Mouse (Mus musculus) gastrocnemius, postnatal 10 days (tissue): ENCODE measurements at regions not wholly inside any gene's neighbourhood (a gene's known extent, or its start where the extent isn't known, plus 50 kb on each side); places are given as distances from the start of the nearest gene placed in this dataset.
"Not testable (repeated sequence)": the region's sequence is repeated elsewhere in the genome, so short reads cannot be mapped to it uniquely, and the experiment has no call there.

Experiments
- DNase-seq: peaks from one replicate; pipeline ENCODE4 v3.0.0; 2021; ENCODE audit warnings: mixed read lengths

DNA sequence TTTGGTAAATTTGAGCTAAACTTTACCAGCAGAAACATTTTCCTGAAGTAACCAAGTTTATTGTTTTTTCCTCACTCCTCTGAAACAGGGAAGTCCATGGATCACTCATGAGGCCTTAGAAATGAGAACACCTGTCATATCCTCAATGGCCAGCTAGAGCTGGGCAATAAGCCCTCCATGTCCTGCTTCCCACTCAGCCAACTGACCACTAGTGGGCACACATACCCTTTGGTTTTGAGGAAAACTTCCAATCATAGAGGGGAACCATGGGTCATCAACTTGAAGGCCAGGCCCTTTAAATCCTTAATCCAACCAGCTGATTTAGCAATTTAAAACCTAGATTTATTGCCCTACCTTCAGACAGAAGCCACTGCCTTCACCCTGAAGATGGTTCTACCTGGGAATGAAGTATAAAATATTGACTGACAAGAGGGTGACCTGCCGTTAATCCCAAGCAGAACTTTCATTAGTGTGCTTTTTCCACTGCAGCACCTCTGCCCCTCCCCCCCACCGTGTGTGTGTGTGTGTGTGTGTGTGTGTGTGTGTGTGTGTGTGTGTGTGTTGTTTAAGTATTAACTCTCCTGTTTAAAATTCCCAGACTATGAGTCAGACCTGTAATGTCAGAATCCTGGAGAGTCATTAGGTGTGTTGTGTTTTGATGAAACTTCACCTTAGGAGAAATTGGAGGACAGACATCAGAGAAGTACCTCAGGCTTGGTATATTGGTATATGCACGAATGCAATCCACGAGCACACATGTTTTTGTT lies 312.3 kb downstream of the Hdgfl1 start:
- DNase-seq, result no peak

DNA sequence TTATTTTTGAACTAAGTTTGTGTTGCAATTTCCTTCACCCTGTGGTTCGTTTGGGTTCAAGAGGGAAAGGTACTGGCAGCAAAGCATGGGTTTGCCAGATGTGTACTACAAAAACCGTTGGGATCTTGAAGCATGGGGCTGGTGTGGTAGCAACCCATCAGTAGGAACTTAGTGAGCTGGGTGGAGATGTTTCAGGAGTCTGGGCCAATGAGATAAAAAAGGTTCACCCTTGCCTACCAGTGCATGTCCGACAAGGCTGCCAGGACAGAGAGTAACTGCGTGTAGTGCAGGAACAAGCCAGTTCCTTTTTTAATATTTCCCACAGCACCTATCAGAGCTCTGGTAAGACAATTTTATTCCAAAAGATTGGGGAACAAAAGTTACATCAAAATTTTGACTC lies 343.3 kb downstream of the Hdgfl1 start:
- no peak for DNase-seq

DNA sequence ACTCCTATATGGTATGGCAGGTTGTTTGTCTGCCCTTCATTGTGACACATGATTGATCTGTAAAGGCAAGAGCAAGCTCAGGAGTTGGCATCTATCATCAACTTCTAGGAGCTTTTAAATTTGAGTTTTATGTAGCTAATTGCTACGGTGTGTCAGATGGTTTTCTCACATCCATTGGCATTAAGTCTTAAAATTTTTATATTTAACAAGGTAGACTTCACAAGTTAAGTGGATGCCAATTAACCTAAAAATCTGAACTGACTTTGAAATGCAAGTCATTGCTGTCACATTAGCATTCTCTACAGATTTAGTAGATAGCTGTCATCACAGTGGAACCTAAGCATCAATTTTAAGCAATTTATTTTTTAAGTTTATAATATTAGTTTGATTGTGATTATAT lies 345.5 kb downstream of the Hdgfl1 start:
- no peak for DNase-seq

DNA sequence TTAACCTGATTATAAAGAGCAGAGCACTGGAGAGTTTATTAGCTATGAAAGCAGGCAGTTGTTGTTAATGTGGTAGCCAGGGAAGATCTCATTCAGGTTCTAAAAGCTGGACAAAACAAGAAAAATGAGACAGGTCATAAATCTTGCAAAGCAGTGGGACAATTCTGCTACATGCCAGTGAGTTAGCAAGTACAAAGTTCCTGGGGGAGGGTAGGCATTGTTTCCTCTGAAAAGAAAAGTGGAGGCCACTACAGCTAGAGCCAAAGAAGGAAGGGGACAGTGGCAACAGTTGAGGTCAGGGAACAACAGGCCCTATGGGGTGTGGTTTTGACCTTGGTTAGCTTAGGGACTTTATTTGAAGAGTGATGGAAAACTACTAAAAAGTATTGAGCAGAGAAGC lies 364.2 kb downstream of the Hdgfl1 start:
- no peak for DNase-seq

DNA sequence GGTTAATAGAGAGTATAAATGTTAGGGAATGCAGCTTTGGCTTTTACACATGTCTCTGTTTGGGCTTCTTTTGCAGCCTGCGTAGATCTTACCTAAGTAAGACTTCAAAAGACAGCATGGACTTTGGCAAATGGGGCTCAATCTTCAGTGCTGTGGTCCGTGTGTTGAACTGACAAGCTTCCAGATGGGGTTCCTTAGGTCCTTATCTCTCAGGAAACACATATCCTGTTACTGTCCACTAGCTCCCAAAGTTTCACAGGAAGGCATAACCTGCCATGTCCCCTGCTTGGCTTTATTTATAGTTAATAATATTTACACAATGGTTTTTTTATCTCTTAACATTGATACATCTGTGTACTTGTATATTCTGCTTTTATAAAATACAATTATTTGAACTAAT lies 365.3 kb downstream of the Hdgfl1 start:
- DNase-seq, result no peak

DNA sequence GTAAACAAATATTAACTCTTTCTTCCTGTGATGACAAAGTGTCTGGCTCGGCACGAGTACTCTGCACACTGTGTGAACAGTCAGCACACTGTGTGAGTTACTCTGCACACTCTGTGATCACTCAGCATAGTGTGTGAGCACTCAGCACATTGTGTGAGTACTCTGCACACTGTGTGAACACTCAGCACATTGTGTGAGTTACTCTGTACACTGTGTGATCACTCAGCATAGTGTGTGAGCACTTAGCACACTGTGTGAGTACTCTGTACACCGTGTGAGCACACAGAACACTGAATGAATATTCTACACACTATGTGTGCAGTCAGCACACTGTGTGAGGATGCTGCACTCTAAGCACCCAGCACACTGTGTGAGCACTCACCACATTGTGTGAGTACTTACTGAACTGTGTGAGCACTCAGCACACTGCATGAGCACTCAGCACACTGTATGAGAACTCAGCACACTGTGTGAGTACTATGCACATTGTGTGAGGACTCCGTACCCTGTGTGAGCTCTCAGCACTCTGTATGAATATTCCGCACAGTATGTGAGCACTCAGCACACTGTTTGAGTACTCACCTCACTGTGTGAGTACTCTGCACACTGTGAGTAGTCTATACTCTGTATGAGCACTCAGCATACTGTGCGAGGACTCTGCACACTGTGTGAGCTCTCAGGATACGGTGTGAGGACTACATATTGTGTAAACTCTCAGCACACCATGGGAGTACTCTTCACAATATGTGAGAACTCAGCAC lies 381.9 kb downstream of the Hdgfl1 start:
- no peak for DNase-seq

DNA sequence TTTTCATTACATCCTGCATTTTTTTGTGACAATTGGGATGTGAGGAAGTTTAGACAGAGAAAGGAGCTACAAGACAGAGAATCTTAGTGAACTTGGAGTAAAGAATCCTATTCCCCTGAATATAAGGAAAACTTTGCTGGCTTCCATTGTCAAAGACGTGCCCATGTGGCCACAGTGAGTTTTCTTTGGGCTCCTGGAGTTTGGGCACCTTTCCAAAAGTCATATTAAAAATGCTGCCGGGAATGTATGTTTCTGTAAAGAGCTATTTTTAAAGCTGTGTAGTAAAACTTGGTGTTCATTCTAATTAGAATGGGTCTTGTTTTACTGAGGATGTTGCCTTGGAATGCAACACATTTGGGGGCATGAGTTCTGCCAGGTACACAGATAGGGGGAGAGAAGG lies 387.3 kb downstream of the Hdgfl1 start:
- no peak for DNase-seq

DNA sequence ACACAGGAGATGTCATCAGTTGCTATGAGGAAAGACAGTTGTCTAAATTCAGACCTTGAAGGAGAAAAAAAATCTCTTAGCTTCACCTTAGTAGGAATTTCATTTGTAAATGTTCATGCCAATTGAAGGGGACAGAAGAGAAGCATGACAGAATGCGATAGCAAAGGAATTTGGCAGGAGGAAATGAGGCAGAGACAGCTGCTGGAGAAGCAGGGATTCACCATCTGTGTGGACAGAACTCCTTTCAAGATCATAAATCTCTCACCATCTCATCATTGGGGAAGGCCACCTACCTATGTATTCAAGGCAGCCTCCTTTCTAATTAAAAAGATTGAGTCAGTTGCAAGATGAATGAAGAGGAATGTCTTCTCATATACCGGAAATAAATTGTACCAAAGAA lies 387.8 kb downstream of the Hdgfl1 start:
- DNase-seq, result no peak

DNA sequence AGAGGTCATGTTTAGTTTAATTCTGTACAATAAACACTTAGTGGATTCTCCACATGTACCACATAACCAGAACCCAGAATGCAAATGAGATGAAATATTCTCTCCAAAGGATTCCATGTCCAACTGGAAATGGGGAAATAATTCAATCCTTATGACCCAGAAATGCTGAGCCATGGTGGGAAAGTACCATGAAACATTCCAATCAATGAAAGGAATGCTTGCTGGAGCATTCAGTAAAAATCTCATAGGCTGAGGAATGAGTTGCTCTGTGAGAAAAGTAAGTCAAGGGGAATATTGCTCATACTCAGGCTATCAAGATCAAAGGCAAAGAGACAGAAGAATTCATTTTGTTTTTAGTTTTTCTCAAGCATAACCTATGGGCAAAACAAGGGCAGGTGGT lies 394.4 kb downstream of the Hdgfl1 start:
- DNase-seq, result no peak

DNA sequence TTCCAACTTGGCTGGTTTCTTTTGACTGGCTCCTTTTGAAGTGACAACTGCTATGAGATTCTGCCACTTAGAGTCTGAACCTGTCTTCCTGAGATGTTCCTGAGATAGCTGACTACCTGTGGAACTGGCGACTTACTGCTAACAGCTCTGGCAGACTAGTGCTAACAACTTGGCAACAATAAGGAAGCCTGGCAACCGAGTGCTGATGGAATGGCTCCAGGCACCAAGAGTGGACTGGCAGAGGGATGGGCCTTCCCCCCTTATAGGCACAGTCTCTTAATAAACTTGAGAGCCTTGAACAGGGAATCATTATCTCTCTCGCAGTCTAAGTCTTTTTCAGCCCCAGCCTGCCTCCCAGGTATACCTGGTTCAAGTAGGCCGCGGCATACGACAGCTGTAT lies 404.1 kb downstream of the Hdgfl1 start:
- not testable (repeated sequence) for DNase-seq

DNA sequence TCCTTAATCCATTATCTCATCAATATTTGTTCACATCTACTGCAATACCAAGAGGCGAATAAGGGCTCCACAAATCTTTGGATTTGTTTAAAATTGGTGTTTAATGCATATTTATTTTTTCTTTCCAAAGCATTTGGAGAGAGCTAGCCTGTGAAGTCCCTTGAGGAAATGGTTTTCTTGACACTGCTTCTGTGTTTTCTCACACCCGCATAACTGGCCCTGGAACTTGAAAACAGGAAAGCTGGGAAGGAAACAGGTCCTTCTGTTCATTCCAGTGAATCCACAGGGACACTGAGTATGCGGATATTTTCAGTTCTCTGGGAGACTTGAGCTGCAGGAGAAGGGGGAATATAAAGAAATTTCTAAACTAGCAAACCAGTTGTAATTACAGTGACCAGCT lies 413.6 kb downstream of the Hdgfl1 start:
- no peak for DNase-seq

DNA sequence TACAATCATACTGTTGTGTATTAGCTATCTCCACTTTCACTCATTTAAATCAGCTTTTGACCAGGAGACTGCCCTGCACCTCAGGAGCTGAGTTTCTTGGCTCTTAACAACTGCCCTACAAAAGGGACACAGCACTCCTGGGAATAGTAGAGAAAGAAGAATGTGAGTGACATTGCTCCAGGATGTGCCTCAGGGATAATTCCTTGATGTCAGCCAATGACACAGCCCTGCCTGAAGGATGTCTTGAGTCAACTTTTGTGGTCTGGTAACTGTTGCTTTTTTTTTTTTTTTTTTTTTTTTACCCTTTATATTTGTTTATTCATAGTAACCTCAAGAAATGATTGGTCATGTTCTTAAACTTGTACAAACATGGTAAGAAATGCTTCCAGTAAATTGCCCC lies 415.5 kb downstream of the Hdgfl1 start:
- DNase-seq, result no peak

DNA sequence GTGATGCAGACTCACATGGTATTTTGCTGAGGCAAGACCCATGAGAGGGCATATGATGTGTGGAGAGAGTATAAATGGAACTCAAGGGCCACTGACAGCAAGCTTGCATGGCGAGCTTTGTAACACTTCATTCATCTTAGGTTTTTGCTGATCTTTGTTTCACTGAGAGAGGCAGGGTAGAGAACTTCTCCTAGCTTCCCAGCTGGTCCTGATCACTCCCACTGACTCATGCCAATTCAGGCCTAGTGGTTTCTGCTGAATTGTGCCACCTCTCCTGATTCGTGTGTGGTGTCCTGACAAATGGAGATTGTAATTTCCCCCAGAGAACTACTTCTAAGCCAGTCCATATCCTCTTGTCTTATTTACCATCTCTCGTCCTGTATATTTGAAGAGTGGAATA lies 419.5 kb downstream of the Hdgfl1 start:
- no peak for DNase-seq

DNA sequence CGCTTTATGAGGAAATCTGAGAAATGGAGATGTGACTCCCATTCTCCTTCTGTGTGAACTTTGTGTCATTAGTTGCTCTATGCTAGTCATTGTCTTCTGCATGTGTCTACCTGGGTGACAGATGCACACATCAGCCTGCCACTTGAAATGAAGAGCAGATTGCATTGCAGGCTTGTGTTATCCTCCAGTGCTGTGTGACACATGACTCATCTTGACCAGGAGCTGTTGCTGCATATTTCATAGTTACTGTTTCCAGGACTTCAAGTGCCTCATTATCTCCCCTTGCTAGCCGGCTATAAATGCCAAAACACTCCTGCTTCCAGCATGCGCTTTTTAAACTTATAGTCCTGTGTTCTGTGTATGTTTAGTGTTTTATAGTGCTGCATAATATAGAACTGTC lies 431.2 kb downstream of the Hdgfl1 start:
- DNase-seq, result no peak

DNA sequence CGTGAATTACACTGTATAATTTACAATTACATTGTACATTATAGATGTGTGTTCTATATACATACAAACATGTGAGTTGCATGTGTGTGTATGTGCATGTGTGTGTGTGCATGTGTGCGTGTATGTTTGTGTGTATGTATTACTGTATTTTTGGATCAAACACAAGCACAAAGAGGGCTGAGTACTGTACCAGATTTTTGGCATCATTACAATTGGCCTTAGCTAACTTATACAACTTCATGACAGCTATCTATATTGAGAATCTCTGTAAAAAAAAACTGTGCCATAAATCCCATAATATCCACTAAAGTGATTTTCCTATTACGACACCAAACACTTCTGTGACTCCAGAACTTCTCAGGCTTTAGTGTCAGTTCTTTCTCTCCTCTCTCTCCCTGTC lies 444.9 kb downstream of the Hdgfl1 start:
- no peak for DNase-seq

DNA sequence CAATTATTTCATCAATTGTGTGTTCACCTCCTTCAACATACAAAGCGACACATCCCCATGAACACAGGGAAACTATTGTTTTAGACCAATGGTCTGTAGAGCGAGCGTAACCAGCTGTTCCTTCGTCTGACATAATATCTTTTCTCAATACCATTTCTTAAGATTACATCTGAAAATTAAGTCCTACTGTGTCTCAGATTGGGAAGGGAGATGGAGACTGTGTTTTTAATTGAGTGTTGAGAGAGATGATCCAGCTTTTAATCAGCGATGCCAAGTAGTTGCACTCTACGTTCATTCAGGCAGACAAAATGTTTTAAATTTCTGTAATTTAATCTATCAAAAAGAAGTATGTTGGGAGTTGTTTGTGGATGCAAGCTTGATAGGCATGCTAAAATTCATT lies 445.3 kb downstream of the Hdgfl1 start:
- DNase-seq, result no peak

DNA sequence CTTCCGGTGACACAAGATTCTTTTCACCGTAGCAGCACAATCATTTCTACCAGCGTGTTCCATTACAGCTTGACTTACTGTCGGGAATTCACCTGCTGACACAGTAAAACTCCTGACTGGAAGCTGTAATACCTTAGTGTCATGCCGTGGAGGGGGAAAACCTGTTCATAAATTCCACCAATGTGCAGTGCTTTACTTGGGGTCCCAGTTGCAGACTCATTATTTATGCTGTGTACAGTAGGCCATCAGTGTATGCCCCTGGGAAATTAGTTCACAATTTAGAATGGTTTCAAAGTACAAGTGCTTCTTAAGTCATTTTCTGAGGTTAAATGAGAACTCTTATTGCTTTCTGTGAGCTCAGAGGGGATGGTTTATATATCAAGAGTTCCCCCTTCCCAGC lies 451.4 kb downstream of the Hdgfl1 start:
- DNase-seq, result no peak

DNA sequence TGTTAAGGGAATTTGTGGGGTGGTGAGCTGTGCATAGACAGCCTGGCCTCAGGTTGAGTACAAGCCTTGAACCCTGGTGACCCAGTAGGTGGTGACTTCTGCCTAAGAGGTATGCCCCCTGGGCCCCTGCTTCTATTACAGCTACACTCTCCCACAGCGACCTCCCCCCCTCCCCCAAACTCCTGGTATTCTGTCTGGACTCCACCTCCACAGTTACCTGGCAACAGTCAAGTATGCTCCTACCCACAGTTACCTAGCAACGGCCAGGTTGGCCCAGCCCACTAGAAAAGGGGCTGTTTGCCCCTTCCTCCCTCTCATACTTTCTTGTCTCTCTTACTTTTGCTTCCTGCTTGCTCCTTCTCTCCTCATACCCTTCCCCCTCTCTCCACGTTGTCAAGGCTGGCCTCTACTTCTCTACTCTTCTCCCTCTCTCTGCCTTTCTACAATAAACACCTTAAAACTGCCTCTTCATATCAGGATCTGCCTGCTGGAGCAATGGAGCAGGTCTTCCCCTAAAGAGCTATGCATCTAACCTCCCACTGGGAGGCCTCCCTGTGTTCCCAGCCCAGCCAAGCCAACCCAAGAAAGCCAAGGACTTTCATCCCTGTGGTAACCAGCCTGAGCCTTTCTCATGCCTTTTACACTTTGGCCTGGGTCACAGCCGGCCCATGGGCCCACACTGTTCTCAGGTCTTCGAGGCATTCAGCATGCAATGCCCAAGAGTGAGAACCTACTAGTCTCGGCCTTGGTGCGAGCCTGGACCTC lies 457.5 kb downstream of the Hdgfl1 start:
- no peak for DNase-seq

DNA sequence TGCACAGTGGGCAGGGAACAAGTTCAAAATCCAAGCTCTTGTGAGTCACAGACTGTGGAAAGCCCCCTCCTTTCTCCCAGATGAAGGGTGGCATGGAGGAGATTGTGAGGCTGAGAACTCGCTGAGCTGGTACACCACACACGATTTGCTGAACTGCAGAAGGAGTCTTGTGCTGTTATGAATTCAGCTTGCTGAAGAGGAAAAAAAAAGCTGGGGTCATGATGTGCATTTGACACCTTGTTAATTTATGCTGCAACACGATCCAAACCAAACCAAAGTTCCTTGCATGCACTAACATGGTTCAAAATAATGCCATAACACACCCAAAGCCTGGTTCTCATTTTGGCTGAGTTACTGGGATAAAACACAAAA lies 485.9 kb downstream of the Hdgfl1 start:
- DNase-seq, result no peak

DNA sequence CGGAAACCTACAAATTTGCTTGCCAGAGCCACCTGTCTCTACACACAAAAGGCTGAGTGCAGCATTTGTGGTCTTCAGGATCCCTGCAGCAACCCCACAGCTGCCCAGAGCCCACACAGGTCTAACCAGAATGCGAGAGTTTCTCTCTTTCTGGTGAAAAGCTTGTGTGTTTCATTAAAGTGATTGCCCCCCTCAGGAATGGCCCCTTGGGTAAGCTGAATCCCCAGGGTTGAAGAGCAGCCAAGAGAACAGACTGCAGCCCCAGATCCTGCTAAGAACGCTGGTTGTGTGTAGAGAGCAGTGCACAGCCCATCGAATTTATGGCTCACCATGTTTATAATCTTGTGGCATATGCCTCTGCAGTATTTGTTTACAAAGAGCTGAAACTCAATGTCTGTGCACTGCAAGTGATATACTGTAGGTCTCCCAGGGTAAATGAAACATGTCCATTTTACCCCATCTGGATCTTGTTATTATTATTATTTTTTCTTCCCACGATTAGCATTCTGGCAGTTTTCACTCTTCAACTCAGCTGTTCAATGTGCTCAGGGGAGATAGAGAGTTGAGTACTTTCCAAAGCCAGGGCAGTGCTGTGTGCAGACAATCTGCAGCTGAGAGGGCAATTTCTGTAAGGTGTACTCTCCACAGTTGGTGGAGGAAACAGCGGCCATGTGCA lies 486.4 kb downstream of the Hdgfl1 start:
- DNase-seq, result no peak

DNA sequence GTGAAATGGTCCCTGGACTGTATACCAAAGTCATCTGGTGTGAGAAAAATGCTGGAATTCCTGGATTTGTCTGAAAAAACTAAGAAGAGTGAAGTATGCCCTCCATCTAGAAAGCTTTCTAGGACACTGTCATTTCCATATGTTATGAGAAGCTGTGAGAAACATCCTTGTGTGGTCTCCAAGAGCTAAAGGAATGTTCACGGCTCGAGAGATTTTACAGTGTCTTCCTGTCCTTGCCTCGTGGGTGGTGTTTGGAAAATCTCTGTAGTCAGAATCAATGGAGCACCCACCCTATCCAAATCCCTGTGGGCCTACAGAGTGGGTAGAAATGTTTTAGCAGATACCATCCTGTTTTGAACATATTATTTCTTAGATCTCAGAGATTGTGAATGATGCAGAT lies 487.7 kb downstream of the Hdgfl1 start:
- no peak for DNase-seq

DNA sequence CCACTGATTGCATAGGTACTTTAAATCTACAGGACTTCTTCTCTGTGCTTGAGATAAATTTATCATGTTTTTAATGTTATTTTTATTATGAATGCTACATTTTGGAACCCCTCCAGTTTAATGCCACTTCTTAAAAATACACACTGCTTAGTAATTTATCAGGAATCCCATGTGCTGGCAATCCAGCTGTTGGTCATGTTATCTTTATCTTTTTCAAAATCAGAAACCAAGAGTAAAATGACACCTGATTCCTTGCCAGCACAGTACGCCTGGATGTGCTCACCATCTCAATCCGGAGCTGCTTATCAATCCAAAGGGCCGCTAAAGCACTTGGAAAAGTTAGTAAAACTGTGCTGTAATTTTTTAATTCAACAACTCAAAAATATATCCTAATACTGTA lies 497.1 kb downstream of the Hdgfl1 start:
- no peak for DNase-seq

DNA sequence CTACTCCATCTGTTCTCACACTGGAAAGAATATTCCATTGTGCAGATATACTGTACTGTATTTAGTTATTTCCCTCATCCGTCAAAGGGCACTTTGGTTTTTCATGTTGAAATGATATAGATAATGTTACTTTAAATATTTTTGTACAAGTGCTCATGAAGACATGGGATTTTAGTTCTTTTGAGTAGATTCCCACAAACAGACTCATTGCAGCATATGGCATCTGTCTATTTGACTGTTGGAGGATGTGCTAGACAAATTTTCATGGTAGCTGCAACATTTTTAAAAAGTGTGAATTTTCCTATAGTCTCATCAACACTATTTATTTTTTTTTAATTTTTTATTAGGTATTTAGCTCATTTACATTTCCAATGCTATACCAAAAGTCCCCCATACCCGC lies 502.5 kb downstream of the Hdgfl1 start:
- DNase-seq, result no peak
